Mouse (Mus musculus) erythroblast, embryonic 14.5 days (primary cell): ENCODE results near the gene Grtp1. TPM values are rescaled to one million over a fixed set of nuclear protein-coding genes. Genes with fewer than 3 reads are reported as not detected.

Experiments used
- H3K27me3 ChIP-seq: 2 replicates; pipeline ENCODE4 v1.6.1; 2012; ENCODE audit warnings: inconsistent platforms; ENCODE audit not compliant: control insufficient read depth
- H3K36me3 ChIP-seq: 2 replicates; pipeline ENCODE4 v1.6.1; 2012; ENCODE audit warnings: mild to moderate bottlenecking, inconsistent platforms; ENCODE audit not compliant: control insufficient read depth
- H3K4me1 ChIP-seq: 2 replicates; pipeline ENCODE4 v1.6.1; 2012; ENCODE audit warnings: inconsistent platforms; ENCODE audit not compliant: control insufficient read depth
- H3K4me3 ChIP-seq: replicated peaks from 2 replicates; pipeline ENCODE3; 2012; ENCODE audit warnings: moderate library complexity, mild to moderate bottlenecking, inconsistent platforms
- H3K9me3 ChIP-seq: 2 replicates; pipeline ENCODE4 v1.6.1; 2012; ENCODE audit warnings: low read length, inconsistent platforms, mixed read lengths; ENCODE audit not compliant: control insufficient read depth
- GATA1 ChIP-seq: IDR thresholded peaks from 2 replicates; pipeline ENCODE4 v1.6.1; 2012; ENCODE audit warnings: low read length, inconsistent platforms, mixed read lengths
- TAL1 ChIP-seq: IDR thresholded peaks from 3 replicates; pipeline ENCODE4 v1.6.1; 2012; ENCODE audit warnings: low read length, inconsistent platforms, mixed read lengths
- polyA plus RNA-seq: library from polyadenylated mRNA; stranded (reverse); fragments of >175 nt; gene quantifications from 2 replicates; pipeline ENCODE4 v1.2.3, GENCODE M21; 2012

The Grtp1 gene
- polyA plus RNA-seq, 1 experiment, result 1.5 TPM

DNA sequence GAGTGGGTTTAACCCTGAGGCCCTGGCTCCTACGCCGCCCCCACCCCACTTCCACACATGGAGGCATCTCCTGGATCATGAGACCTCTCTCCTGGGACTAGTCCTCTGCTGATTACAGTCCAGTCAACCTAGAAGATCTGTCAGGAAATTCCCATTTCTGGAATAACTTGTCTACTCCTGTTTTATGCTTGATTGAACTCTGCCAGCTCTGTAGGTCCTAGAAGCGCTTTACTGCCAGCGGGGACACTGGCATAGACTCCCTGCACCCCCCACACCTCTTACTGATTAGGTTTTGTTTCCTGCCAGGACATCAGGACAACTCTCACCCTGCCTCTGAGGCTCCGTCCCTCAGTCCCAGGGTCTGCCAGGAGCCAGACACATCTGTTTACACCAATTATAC, 2.9 kb downstream of the Grtp1 start:
- no peaks in the 10 kb centered on the region for H3K9me3 ChIP-seq
- peaks cover 13% of the 10 kb centered on the region for H3K36me3 ChIP-seq
- H3K27me3 ChIP-seq, result peaks cover 11% of the 10 kb centered on the region
- H3K4me1 ChIP-seq, result peaks cover 49% of the 10 kb centered on the region
- no peak overlapping the region for H3K4me3 ChIP-seq
- TF ChIP-seq TAL1, result no peak

- H3K9me3 ChIP-seq, result no peaks in the 10 kb centered on the region
- H3K4me3 ChIP-seq, result no peak overlapping the region
- peaks cover 19% of the 10 kb centered on the region for H3K36me3 ChIP-seq
- peaks cover 3% of the 10 kb centered on the region for H3K27me3 ChIP-seq
- TF ChIP-seq GATA1, result no peak
- TF ChIP-seq TAL1, result no peak
- peaks cover 33% of the 10 kb centered on the region for H3K4me1 ChIP-seq
Observed at GRCm38 (mm10) chr8:13194818-13195217, 5.6 kb downstream of the Grtp1 start.

- Histone ChIP-seq H3K4me1 (peaks cover 11% of the 10 kb centered on the region), H3K27me3 (no peaks in the 10 kb centered on the region), H3K9me3 (no peaks in the 10 kb centered on the region), H3K36me3 (peaks cover 40% of the 10 kb centered on the region), H3K4me3 (no peak overlapping the region)
- TF ChIP-seq TAL1 (no peak), GATA1 (0 out of 2 replicates have a peak, but pooled peaks have one; percentile 12)
Observed at GRCm38 (mm10) chr8:13190235-13190634, 10.2 kb downstream of the Grtp1 start.

- H3K36me3 ChIP-seq, result peaks cover 51% of the 10 kb centered on the region
- no peak for TF ChIP-seq GATA1
- TF ChIP-seq TAL1, result no peak
- H3K4me1 ChIP-seq, result peaks cover 11% of the 10 kb centered on the region
- no peak overlapping the region for H3K4me3 ChIP-seq
- no peaks in the 10 kb centered on the region for H3K27me3 ChIP-seq
- no peaks in the 10 kb centered on the region for H3K9me3 ChIP-seq
Observed at GRCm38 (mm10) chr8:13188857-13189256, 11.6 kb downstream of the Grtp1 start.

DNA sequence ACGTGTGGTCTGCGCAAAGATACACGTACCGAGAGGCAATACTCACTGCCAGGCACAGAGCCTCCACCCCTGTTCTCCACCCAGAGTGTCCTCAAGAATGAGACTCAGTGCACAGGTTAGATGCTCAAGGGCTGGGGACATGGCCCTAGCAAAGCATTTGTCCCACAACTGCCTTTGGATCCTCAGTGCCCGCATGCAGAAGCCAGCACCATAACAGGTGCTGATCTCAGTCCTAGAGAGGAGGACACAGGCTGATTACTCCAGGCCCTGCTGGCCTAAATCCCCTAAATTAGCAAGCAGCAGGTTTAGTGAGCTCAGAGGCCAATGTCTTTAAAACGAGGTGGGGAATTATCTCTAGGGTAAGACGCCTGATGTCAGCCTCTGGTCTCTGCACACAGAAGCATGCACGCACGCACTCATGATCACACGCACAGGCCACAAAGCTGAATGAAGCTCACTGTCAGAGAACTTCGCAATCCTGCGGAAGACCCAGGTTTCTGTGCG, 12.3 kb downstream of the Grtp1 start:
- Histone ChIP-seq H3K4me3 (no peak overlapping the region), H3K9me3 (no peaks in the 10 kb centered on the region), H3K27me3 (no peaks in the 10 kb centered on the region), H3K36me3 (peaks cover 56% of the 10 kb centered on the region), H3K4me1 (peaks cover 6% of the 10 kb centered on the region)
- TF ChIP-seq GATA1 (no peak), TAL1 (no peak)

- Histone ChIP-seq H3K9me3 (no peaks in the 10 kb centered on the region), H3K27me3 (no peaks in the 10 kb centered on the region), H3K36me3 (peaks cover 56% of the 10 kb centered on the region), H3K4me3 (no peak overlapping the region), H3K4me1 (peaks cover 6% of the 10 kb centered on the region)
- TF ChIP-seq GATA1, result no peak
- no peak for TF ChIP-seq TAL1
Observed at GRCm38 (mm10) chr8:13187638-13188037, 12.8 kb downstream of the Grtp1 start.

GRCm38 (mm10) chr8:13187229-13187628, 13.2 kb downstream of the Grtp1 start:
- Histone ChIP-seq H3K9me3 (no peaks in the 10 kb centered on the region), H3K4me1 (peaks cover 9% of the 10 kb centered on the region), H3K4me3 (no peak overlapping the region), H3K36me3 (peaks cover 58% of the 10 kb centered on the region), H3K27me3 (no peaks in the 10 kb centered on the region)
- TF ChIP-seq TAL1 (no peak), GATA1 (no peak)

- no peaks in the 10 kb centered on the region for H3K9me3 ChIP-seq
- TF ChIP-seq GATA1, result no peak
- TF ChIP-seq TAL1, result no peak
- H3K4me3 ChIP-seq, result no peak overlapping the region
- H3K4me1 ChIP-seq, result peaks cover 13% of the 10 kb centered on the region
- no peaks in the 10 kb centered on the region for H3K27me3 ChIP-seq
- peaks cover 56% of the 10 kb centered on the region for H3K36me3 ChIP-seq
Observed at GRCm38 (mm10) chr8:13186819-13187218, 13.6 kb downstream of the Grtp1 start.

GRCm38 (mm10) chr8:13181691-13181976, 18.8 kb downstream of the Grtp1 start:
- H3K9me3 ChIP-seq, result no peaks in the 10 kb centered on the region
- peaks cover 19% of the 10 kb centered on the region for H3K4me1 ChIP-seq
- no peak overlapping the region for H3K4me3 ChIP-seq
- no peaks in the 10 kb centered on the region for H3K27me3 ChIP-seq
- TF ChIP-seq GATA1, result no peak
- TF ChIP-seq TAL1, result no peak
- peaks cover 59% of the 10 kb centered on the region for H3K36me3 ChIP-seq
